Mouse (Mus musculus): ENCODE measurements around the gene Mcpt9.
"Not testable (repeated sequence)": the region's sequence is repeated elsewhere in the genome, so short reads cannot be mapped to it uniquely, and the experiment has no call there.

- TF ChIP-seq POLR2A (IDR thresholded peaks at IDR 0.05; ENCODE audit: low read depth, low read length); ZMIZ1 (IDR thresholded peaks at IDR 0.05; ENCODE audit: low read depth, low read length); CTCF (conservative IDR thresholded peaks at IDR 0.05 in 1 of 2, IDR thresholded peaks at IDR 0.05 in 1 of 2; ENCODE audit: low read depth in 2 of 2, low read length in 2 of 2); HCFC1 (IDR thresholded peaks at IDR 0.05; ENCODE audit: low read depth, low read length); USF2 (conservative IDR thresholded peaks at IDR 0.05; ENCODE audit: low read depth, low read length); RAD21 (IDR thresholded peaks at IDR 0.05; ENCODE audit: low read depth, low read length); MEF2A (IDR thresholded peaks at IDR 0.05; ENCODE audit: borderline replicate concordance, low read depth, low read length); ELF1 (IDR thresholded peaks at IDR 0.05; ENCODE audit: low read depth, low read length); MAX (IDR thresholded peaks at IDR 0.05; ENCODE audit: low read length): not testable (repeated sequence)
Measured at GRCm38 (mm10) chr14:56062213-56062612, 31.9 kb upstream of the Mcpt9 start, which contains the start of gene Mcpt4.
